Comparison of ENCODE assay signal across 23 mouse cellular contexts in the genomic region with DNA sequence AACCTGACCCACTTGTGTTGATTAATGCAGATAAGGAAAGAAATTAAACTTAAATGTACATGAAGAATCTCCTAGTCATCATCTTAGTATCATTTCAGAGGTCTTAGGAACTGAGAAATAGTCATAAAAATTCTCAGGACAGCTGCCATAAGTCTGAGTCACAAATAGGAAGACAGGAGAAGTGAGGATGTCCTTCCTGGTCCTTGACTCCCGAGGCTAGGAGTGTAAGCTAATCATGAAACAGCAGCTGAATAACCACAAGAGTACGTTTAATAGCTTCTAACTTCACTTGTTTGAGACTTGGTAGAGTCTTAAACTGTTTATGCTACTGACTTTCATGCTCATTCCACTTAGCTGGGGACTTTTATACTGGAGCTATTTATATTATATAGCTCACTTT.
"Had no signal": no experiment of that assay in that cellular context is flagged by ENCODE, and none has a peak within 500 bp of the region (broad histone marks: within the 10 kb centered on the region; RNA-seq: fewer than 3 reads in every experiment).

No protein-coding gene starts in this region.

- H3K9me3 ChIP-seq: lung, embryonic 15.5 days; megakaryocyte, embryonic 14.5 days; midbrain, embryonic 13.5 days; midbrain, embryonic 15.5 days; neural tube, embryonic 13.5 days; neural tube, embryonic 15.5 days; stomach, embryonic 15.5 days had no signal

- H3K36me3 ChIP-seq: stomach, embryonic 15.5 days had no signal

- ATAC-seq: liver, postnatal 0 days; lung, postnatal 0 days; midbrain, embryonic 13.5 days; midbrain, embryonic 15.5 days had no signal

- H3K4me2 ChIP-seq: lung, embryonic 15.5 days; midbrain, embryonic 11.5 days; midbrain, embryonic 13.5 days; midbrain, embryonic 15.5 days; neural tube, embryonic 13.5 days; neural tube, embryonic 15.5 days; stomach, embryonic 15.5 days had no signal

- H3K9ac ChIP-seq: liver, postnatal 0 days; lung, embryonic 15.5 days; midbrain, embryonic 13.5 days; midbrain, embryonic 15.5 days; neural tube, embryonic 13.5 days; neural tube, embryonic 15.5 days; stomach, embryonic 15.5 days had no signal

- H3K4me3 ChIP-seq: lung, embryonic 15.5 days; megakaryocyte, embryonic 14.5 days; midbrain, embryonic 13.5 days; midbrain, embryonic 15.5 days; neural tube, embryonic 13.5 days; neural tube, embryonic 15.5 days; stomach, embryonic 15.5 days had no signal

- H3K4me1 ChIP-seq: lung, embryonic 15.5 days; midbrain, embryonic 15.5 days; stomach, embryonic 15.5 days had no signal

- H3K27ac ChIP-seq: lung, embryonic 15.5 days; macrophage; midbrain, embryonic 13.5 days; midbrain, embryonic 15.5 days; neural tube, embryonic 13.5 days; neural tube, embryonic 15.5 days; stomach, embryonic 15.5 days; stomach, postnatal 0 days had no signal

- DNase-seq: liver, postnatal 0 days; lung, adult 2 months; lung, postnatal 14 days; lung, postnatal 36 days; retina, postnatal 1 day; right cerebral cortex, adult 18-20 months; right cerebral cortex, postnatal 25 days; right cerebral cortex, postnatal 4 days; spleen, adult 18-20 months; thymus, adult 2 months; thymus, postnatal 25 days; thymus, postnatal 4 days had no signal

- H3K27me3 ChIP-seq: lung, embryonic 15.5 days; megakaryocyte, embryonic 14.5 days; midbrain, embryonic 13.5 days; midbrain, embryonic 15.5 days; neural tube, embryonic 13.5 days; neural tube, embryonic 15.5 days; stomach, embryonic 15.5 days had no signal
